Mouse (Mus musculus) gastrocnemius, postnatal 10 days (tissue): ENCODE data around the gene Tsen2. TPM values are rescaled to one million over a fixed set of nuclear protein-coding genes. Genes with fewer than 3 reads are reported as not detected.

Experiments used
- DNase-seq: peaks from one replicate; pipeline ENCODE4 v3.0.0; 2021; ENCODE audit warnings: mixed read lengths
- long read RNA-seq, 2 experiments: library from polyadenylated mRNA; stranded (forward); transcript quantifications; one replicate each; pipeline ENCODE4 v2.0.0; 2021
- total RNA-seq, 2 experiments: library from RNA; stranded (reverse); gene quantifications; 2 replicates each; pipeline ENCODE4 v1.2.3; 2021

Gene Tsen2
- total RNA-seq = 1 to 10 TPM; 8.2 to 9.6 TPM
- long read RNA-seq, experiment 1, transcript Tsen2-201 (12 exons, 2,106 nt) = major isoform, 17 of 29 reads
- long read RNA-seq, experiment 1, partial matches to known transcripts = 8 of 29 reads
- long read RNA-seq, experiment 1, other reads (novel, unspliced or antisense) = 3 of 29 reads
- long read RNA-seq, experiment 2, transcript Tsen2-201 (12 exons, 2,106 nt) = major isoform, 13 of 25 reads
- long read RNA-seq, experiment 2, partial matches to known transcripts = 11 of 25 reads
- long read RNA-seq, experiment 2, other reads (novel, unspliced or antisense) = 1 of 25 reads

- DNase-seq = peak; percentile 97
These were observed at the start of gene Tsen2 for GRCm38 (mm10) chr6:115544442-115544970. Gene Tsen2, plus strand, starts transcription at chr6:115544664.

DNA sequence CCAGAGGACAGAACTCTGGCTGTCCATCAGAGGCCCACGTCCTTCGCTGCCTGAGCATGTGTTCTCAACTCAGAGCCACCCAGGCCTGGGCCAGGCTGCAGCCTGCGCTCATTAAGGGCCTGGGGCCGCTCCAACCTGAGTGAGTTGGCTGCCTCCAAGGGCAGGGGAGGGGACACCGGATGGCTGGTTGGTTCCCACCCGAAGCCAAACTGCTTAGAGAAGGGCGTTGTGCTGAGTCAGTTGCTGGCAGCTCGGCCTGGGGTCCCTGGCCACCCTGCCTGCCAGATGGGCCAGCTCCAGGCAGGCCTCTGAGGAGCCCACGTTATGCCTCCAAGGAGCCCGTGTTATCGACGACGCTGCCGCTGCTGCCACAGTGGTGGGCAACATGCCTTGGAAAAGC is 44.9 kb upstream of the Tsen2 start:
- peak; percentile 69 for DNase-seq

DNA sequence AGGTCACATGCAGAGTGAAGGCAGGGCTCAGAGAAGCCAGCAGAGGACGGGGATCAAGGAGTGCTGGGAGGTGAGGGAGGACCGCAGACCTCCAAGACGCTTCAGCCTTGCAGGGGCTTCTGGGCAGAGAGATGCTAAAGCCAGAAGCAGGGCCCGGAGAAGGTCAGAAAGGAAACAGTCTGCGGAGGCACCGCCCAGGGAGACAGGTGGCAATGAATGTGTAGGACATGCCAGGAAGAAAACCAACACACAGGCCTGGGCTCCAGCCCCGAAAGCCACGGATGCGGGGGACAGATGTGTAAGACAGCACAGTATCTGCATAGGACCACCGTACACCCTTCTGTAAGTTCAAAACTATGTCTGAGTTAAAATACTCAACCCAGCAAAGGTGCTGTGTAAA is 44.2 kb upstream of the Tsen2 start:
- no peak for DNase-seq

DNA sequence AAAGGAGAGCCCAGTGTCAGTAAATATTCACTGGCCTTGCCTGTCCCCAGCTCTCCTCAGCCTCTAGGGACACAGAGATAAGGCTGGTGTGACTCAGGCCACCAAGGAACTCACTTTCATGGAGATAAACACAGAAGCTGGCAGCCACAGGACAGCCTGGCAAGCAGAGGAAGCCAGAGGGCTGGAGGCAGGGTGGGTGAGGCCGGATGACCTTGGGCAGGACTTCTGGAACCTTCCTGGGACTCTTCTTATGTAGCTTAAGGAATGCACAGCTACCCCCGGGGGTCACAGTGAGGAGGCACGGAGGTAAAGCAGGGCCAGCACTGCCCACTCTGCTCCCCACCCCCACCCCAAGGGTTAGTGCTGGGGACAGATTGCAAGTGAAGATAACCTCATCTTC is 43.3 kb upstream of the Tsen2 start:
- DNase-seq = no peak

- no peak for DNase-seq
These were observed 41.4 kb upstream of the Tsen2 start for GRCm38 (mm10) chr6:115503038-115503437.

DNA sequence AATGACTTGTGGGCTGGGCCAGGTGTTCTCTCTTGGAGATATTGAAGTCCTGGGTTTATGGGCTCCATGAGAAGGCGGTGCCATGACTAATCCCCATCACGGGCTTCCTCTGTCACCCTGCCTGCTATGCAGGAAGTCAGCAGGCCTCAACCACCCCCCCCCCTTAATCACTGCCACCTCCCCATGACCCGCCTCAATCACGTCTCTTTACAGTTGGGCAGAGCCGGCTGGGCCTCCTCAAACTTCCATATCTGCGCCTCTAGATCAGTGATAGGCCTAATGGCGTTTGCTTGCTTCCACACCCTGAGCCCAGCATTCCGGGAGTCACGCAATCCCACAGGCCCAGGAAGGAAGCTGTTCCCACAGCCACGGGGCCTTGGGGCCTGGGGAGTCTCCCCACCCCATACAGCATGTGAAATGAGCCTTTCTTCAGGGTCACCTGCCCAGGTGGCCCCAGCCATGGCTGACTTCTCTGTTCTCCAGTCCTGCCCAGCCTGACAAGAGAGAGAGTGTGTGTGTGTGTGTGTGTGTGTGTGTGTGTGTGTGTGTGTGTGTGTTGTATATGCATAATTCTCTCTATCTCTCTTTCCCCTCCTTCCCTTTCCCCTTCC is 40.8 kb upstream of the Tsen2 start:
- no peak for DNase-seq

DNA sequence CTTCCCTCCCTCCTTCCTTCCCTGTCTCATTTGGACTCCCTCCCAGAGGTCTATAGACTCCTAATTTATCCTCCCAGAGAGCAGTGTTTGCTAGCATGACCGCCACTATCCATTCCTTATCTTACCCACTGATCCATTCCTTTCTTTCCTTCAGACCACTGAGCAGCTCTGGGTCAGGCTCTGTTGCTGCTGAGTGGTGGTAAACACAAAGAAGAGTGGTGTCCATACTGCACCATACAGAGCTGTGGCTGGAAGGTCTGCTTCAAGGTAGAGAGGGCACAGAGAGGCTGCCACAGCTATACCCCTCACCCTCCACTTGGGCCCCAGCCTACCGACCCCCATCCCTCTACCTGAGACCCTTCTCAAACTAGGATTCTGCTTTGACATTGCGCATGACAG is 40.3 kb upstream of the Tsen2 start:
- DNase-seq = no peak

- DNase-seq = no peak
These were observed 39.5 kb upstream of the Tsen2 start for GRCm38 (mm10) chr6:115504915-115505314.

DNA sequence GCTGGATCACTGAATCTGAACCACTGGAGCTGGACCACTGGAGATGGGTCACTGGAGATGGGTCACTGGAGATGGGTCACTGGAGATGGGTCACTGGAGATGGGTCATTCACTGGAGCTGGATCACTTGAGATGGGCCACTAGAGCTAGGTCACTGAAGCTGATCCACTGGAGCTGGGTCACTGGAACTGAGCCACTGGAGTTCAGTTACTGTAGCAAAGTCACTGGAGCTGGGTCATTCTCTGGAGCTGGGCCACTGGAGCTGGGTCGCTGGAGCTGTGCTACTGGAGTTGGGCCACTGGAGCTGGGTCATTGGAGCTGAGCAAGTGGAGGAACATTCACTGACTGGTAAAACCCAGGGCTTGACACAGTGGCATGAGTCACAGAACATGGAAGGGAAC is 38.0 kb upstream of the Tsen2 start:
- no peak for DNase-seq

DNA sequence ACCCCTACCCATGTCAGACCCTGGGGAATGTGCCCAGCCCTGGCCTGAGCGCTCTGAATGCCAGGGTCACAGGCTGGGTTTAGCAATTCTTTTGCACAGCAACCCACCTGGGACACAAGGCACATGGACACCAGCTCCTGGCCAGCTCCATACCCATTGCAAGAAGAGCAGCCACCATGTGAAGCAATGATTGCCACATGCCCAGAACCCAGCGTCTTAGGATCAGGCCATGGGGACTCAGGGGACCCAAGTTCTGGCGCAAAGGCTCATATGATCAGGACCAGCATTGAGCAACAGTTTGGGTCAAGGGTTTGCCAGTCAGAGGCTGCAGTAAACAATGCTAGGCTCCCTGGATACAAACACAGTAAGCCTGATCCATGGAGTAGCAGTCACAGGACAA is 33.0 kb upstream of the Tsen2 start:
- no peak for DNase-seq

DNA sequence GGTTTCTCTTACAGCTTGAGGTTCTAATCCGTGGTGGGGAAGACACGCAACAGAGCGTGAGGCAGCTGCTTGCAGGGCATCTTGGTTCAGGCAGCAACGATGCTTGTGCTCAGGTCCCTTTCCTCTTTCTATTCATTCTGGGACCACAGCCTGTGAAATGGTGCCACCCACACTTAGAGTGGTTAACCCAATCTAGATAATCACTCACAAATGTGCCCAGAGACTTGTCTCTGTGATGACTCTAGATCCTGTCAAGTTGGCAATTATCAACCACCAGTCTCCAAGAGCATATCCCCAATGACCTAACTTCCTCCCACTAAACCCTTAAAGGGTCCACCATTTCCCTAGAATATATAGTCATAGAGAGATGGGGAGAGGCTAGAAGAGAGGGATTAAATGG is 31.3 kb upstream of the Tsen2 start:
- DNase-seq = no peak

- DNase-seq = no peak
These were observed 26.6 kb upstream of the Tsen2 start for GRCm38 (mm10) chr6:115517904-115518303.

- DNase-seq = no peak
These were observed 26.1 kb upstream of the Tsen2 start for GRCm38 (mm10) chr6:115518352-115518751.

GRCm38 (mm10) chr6:115519275-115519699 is 25.2 kb upstream of the Tsen2 start:
- no peak for DNase-seq

DNA sequence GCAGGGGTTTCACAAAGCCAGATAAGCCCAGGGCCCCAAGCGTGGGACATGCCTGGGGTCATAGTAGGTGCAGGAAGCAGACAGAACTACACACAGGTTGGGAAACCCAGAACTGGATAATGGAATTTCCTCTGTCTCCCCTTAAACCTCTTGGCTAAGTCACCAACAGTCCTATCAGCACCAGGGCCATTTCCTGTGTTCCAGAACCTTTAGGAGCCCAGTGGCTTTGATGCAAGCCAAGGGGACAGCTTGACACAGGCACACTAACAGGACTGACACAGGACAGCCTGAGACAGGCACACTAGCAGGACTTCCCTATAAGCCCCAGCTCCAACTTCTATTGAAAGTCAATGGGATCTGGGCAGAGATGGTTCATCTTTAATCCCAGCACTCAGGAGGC is 22.5 kb upstream of the Tsen2 start:
- DNase-seq = no peak

DNA sequence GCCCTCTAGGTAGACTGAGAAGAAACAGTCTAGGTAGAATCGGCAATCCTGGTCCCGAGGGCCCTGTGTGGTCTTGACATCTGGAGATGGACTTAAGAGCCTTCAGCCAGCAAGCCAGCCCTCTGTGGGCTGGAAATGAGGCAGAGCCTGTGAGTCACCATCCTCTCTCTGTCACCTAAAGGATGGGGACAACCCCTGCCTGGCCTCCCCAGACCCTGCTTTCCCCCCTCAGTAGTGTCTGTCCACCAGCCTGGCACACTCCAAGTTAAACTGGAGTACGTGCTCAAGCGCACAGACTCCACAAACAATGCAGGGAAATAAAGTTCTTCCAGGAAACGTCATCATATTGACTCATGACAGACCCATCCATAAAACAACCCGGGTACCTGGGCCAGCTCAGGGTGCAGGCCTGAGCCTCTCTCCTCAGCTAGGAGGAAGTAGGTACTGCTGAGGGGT is 21.7 kb upstream of the Tsen2 start:
- DNase-seq = no peak

GRCm38 (mm10) chr6:115523201-115523600 is 21.3 kb upstream of the Tsen2 start:
- DNase-seq = no peak

DNA sequence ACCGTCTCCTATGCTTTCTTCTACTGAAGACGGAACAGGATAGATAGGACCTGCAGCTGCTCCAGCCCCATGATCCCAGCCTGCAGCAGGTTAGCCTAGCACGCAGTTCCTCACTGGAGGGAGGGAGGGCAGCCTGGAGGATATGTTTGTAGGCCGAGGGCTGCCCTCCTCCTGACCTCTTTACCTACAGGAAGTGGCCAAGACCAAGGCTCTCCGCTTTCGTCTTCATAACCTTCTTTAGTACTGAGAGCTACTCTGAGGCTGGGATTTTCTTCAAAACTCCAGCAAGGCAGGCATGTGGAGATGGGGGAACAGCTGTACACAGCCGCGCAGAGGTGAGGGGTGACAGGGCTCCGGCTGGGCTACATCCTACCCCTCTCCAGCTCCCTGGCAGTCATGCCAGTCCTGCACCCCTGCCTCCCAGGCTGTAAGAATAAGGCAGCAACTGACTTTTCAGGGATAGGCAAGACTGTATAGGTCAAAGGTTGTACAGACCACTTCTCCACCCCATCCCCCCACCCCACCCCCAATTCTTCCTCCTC is 19.9 kb upstream of the Tsen2 start:
- no peak for DNase-seq

GRCm38 (mm10) chr6:115527418-115527817 is 17.0 kb upstream of the Tsen2 start:
- no peak for DNase-seq

- no peak for DNase-seq
These were observed 16.1 kb upstream of the Tsen2 start for GRCm38 (mm10) chr6:115528372-115528771.

- peak; percentile 52 for DNase-seq
These were observed 9.8 kb upstream of the Tsen2 start for GRCm38 (mm10) chr6:115534617-115535016.

DNA sequence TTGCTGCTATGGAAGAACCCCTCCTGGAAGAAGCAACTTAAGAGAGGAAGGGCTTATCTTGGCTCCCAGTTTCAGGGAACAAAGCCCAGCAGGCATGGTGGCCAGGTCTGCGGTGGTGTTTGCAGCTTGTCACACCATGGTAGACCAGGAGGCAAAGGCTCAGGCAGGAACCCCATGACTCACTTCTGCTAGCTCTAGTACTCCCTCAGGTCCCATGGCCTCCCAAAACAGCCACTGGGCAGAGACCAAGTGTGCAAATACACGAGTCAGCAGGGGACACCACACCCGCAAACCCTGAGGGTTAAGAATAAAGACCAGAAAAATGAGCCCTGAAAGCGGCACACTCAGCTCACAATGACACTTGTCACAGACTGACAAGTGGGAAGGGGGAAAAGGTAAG is 8.3 kb upstream of the Tsen2 start:
- DNase-seq = no peak

DNA sequence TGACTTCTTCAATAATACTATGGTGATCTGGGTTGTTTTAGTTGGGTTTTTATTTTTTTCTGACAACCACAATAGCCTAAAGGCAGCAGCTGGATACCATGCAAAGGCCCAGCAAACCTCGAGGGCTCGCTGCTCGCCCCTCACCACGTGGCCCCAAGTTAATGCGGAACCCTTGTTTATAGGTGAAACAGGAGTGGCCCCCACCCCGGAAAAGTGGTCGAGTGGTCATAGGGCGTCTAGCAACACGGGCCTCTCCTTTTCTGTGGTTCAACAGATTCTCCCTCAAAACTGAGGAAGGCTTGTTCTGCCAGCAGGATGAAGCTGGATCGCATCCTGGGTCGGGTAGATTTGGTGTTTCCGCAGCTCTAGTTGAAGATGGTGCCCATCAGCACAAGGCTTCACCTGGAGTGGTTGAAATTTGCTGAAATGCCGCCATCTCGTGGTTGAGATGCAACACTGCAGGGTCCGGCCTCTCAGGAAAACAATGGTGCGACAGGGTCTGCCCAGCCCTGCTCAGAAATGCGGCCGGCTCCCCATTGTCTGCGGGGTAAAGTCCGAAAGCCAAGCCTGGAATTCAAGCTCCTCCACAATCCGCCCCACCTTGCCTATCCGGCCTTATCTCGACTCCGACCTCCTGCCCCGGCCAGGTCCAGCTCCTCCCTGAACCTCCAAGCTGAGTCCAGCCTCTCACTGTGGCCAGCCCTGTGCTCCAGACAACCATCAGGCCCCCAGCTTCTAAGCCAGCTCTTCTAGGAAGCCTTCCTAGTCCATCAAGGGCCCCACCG is 5.6 kb upstream of the Tsen2 start:
- peak; percentile 71 for DNase-seq
